Mouse (Mus musculus) embryo, embryonic 10.5 days (tissue): Measurements from ENCODE around the gene Serf2.

Experiments used
- DNase-seq: peaks from one replicate; pipeline ENCODE4 v3.0.0-alpha.2; 2015; ENCODE audit warnings: low spot score

Serf2 gene

DNA sequence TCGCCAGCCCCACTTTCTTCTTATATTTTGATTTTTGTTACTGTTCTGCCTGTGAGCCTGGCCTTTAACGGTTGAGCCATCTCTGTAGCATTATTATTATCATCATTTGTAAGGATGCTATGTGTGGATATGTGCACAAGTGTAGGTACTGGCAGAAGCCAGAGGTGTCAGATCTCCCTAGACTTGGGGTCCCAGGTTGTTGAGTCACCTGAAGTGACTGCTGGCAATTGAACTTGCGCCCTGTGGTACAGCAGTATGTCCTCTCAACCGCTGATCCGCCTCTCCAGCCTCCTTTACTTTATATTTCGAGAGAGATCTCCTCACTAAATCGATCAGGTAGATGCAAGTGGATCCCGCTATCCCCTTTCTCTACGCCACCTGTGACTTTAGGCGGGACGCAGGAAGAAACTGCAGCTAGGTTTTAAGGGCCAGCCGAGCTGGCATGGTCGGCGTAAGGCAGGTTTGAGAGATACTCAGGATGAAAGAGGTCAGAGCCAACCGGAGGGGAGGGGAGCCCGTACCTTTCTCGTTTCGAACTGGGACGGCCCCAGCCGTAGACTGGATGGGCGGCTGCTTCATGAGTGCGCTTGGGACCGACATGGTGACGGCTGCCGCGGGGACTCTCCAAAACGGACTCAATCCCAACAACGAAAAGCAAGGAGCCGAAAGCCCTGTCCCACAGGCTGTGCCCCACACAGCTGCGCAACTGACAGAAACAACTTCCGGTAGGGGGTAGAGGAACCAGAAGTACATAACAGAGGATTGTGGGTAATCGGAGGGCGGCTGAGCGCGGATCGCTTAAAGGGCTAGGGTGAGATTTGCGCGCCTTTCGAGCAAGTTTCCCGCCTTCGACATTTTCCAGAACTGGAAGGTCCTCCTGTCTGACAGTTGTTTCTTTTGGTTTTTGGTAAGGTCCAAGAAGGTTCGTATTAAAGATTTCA is 57.2 kb downstream of the Serf2 start, which contains the start of the genes Mfap1a and Wdr76:
TSS of gene Mfap1a (minus strand) at position 724 of the 941 bp plus-strand sequence.
TSS of gene Wdr76 (plus strand) at position 782 of the 941 bp plus-strand sequence.
- DNase-seq, result peak; percentile 97

DNA sequence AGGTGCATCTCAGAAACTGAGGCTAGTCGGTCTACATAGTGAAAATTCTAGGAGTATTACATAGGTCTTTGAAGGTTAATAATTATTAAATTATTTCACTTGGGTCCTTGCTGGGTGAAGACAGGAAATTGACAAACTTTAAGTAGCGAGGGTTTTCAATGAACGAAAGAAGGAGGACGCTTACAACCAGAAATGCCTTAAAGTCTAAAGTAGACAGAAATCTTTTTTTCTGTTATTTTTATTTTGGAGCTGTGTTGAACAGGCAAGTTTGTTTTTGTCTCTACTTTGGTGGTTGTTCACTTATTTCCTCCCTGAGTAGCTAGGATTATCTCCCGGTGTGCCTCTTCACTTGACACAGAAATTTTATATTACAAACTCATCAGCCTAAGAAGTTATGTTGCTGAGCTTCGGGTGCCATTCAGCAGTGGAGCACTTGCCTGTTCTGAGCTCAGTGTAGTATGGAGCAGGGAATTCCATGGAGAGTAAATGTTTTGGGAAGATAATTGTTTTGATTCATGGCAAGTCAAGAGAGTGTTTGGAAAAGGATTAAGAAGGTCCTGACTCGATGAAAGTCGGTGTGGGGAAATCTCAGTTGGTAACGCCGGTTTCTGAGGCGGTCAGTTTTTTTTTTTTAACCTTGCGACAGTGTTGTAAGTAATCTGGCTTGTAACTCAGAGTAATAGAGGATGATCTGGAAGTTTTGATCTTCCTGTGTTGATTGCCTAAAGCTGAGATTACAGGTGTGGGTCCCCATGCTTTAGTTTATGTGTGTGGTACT is 58.4 kb downstream of the Serf2 start:
- peak; percentile 18 for DNase-seq
